Mouse (Mus musculus): Measurements from ENCODE around the gene Vps9d1.

DNA sequence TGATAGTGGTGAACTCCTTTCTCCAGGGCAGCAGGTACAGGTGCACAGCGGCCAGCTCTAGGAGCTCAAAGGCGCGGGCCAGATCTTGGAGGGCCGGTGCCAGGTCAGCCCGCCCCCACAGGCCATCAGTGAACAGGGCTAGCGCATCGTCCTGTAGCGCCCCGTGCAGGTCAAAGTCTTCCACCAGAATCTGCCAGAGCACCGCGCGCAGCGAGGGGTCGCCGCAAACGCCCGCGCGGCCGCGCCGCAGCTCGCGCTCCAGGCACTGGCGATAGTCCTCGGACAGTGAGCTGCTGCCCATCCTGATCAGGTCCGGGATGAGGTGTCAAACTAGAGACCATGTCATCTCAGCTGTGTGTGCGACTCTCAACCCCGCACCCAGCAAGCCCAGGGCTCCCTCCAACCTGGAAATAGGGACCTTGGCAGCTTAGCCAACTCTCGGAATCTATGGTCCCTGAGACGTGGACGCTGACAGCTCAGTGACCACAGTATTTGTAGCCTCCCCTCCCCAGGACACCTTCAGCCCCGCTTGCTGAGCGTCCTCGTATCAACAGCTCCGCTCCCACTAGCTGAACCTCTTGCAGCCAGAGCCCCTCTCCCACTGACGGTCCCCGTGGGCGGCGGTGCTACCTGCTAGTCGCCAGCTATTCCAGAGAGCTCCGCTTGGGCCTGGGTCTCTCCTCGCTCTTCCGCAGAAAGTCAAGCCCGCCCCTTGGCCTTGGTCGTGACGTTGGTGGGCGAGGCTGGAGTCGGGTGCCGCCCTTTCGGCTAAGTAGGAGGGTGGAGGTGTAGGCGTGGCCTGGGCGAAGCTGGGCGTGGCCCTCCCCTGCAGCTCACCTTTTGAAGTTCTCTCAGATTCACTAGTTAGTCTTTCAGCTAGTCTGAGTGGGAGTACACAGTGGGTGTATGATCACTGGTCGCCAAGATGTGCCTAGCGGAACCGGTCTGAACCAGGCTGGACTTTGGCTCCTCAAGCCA lies 18.3 kb downstream of the Vps9d1 start, which contains the start of gene Spata2l:
- TF ChIP-seq GATA1 (IDR thresholded peaks at IDR 0.05; ENCODE audit: low read length) (no peak), TAL1 (IDR thresholded peaks at IDR 0.05; ENCODE audit: low read length) (no peak)
